Mouse (Mus musculus): ENCODE results near the gene H2al1f. TPM values are rescaled to one million over a fixed set of nuclear protein-coding genes. Genes with fewer than 3 reads are reported as not detected.
"Not testable (repeated sequence)": the region's sequence is repeated elsewhere in the genome, so short reads cannot be mapped to it uniquely, and the experiment has no call there.

The H2al1f gene
- polyA plus RNA-seq, 1 experiment from 2014 or later, result not detected

DNA sequence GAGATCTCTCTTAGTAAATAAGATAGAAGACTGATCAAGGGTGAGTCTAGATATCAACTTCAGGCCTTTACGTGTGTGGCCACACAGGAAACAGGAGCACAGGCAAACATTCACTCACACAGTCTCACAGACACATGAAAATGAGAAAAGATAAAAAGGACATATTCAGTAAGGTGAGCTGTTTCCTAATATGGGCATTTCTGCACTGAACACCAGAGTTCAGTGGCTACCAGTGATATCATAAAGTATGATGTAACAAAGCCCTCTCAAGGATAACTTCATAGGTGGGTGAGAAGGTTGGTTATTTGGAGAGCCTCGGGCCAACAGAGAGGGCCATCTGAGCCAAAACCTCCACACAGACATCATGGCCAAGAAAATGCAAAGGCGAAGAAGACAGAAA lies 16.0 kb upstream of the H2al1f start, which contains the start of gene H2al1a:
TSS of gene H2al1a (plus strand) at position 301 of the 400 bp plus-strand sequence.
- not testable (repeated sequence) for H3K4me3 ChIP-seq (ENCODE audit: control insufficient read depth in 1 of 2, insufficient read depth in 1 of 2, low read depth in 1 of 2, low read length in 2 of 2); H3K9ac ChIP-seq (ENCODE audit: low read length); ATAC-seq (ENCODE audit: insufficient number of reproducible peaks, insufficient read depth, low FRiP score, low read depth); H3K4me1 ChIP-seq (ENCODE audit: control insufficient read depth in 2 of 2, insufficient read depth in 2 of 2, low read length in 2 of 2); H3K36me3 ChIP-seq (ENCODE audit: control insufficient read depth, insufficient read depth, low read length); H3K4me2 ChIP-seq (ENCODE audit: low read length); H3K9me3 ChIP-seq (ENCODE audit: control insufficient read depth, low read length); H3K27me3 ChIP-seq (ENCODE audit: control insufficient read depth, insufficient read depth, low read length); H3K27ac ChIP-seq (replicated peaks in 1 of 2; ENCODE audit: control insufficient read depth in 1 of 2, insufficient read depth in 1 of 2, low read depth in 2 of 2, low read length in 2 of 2)
- no CpG with 5 or more reads among the region's 3 CpGs for WGBS

DNA sequence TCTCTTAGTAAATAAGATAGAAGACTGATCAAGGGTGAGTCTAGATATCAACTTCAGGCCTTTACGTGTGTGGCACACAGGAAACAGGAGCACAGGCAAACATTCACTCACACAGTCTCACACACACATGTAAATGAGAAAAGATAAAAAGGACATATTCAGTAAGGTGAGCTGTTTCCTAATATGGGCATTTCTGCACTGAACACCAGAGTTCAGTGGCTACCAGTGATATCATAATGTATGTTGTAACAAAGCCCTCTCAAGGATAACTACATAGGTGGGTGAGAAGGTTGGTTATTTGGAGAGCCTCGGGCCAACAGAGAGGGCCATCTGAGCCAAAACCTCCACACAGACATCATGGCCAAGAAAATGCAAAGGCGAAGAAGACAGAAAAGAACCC lies 12.8 kb upstream of the H2al1f start, which contains the start of gene H2al1b:
TSS of gene H2al1b (plus strand) at position 301 of the 400 bp plus-strand sequence.
- ATAC-seq (ENCODE audit: insufficient number of reproducible peaks, insufficient read depth, low FRiP score, low read depth); H3K27ac ChIP-seq (replicated peaks in 1 of 2; ENCODE audit: control insufficient read depth in 1 of 2, insufficient read depth in 1 of 2, low read depth in 2 of 2, low read length in 2 of 2); H3K4me1 ChIP-seq (ENCODE audit: control insufficient read depth in 2 of 2, insufficient read depth in 2 of 2, low read length in 2 of 2); H3K4me3 ChIP-seq (ENCODE audit: control insufficient read depth in 1 of 2, insufficient read depth in 1 of 2, low read depth in 1 of 2, low read length in 2 of 2); H3K9me3 ChIP-seq (ENCODE audit: control insufficient read depth, low read length); H3K9ac ChIP-seq (ENCODE audit: low read length); H3K36me3 ChIP-seq (ENCODE audit: control insufficient read depth, insufficient read depth, low read length); H3K4me2 ChIP-seq (ENCODE audit: low read length); H3K27me3 ChIP-seq (ENCODE audit: control insufficient read depth, insufficient read depth, low read length): not testable (repeated sequence)
- 75% methylated on average over 1 of the region's 3 CpGs for WGBS

DNA sequence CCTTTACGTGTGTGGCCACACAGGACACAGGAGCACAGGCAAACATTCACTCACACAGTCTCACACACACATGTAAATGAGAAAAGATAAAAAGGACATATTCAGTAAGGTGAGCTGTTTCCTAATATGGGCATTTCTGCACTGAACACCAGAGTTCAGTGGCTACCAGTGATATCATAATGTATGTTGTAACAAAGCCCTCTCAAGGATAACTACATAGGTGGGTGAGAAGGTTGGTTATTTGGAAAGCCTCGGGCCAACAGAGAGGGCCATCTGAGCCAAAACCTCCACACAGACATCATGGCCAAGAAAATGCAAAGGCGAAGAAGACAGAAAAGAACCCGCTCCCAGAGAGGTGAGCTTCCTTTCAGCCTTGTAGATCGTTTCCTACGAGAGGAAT lies 9.6 kb upstream of the H2al1f start, which contains the start of gene H2al1c:
TSS of gene H2al1c (plus strand) at position 301 of the 400 bp plus-strand sequence.
- H3K9me3 ChIP-seq (ENCODE audit: control insufficient read depth, low read length); H3K4me1 ChIP-seq (ENCODE audit: control insufficient read depth in 2 of 2, insufficient read depth in 2 of 2, low read length in 2 of 2); H3K4me3 ChIP-seq (ENCODE audit: control insufficient read depth in 1 of 2, insufficient read depth in 1 of 2, low read depth in 1 of 2, low read length in 2 of 2); H3K4me2 ChIP-seq (ENCODE audit: low read length); H3K36me3 ChIP-seq (ENCODE audit: control insufficient read depth, insufficient read depth, low read length); H3K27me3 ChIP-seq (ENCODE audit: control insufficient read depth, insufficient read depth, low read length); H3K27ac ChIP-seq (replicated peaks in 1 of 2; ENCODE audit: control insufficient read depth in 1 of 2, insufficient read depth in 1 of 2, low read depth in 2 of 2, low read length in 2 of 2); H3K9ac ChIP-seq (ENCODE audit: low read length); ATAC-seq (ENCODE audit: insufficient number of reproducible peaks, insufficient read depth, low FRiP score, low read depth): not testable (repeated sequence)
- whole genome bisulfite sequencing, result 86% methylated on average over 1 of the region's 6 CpGs

DNA sequence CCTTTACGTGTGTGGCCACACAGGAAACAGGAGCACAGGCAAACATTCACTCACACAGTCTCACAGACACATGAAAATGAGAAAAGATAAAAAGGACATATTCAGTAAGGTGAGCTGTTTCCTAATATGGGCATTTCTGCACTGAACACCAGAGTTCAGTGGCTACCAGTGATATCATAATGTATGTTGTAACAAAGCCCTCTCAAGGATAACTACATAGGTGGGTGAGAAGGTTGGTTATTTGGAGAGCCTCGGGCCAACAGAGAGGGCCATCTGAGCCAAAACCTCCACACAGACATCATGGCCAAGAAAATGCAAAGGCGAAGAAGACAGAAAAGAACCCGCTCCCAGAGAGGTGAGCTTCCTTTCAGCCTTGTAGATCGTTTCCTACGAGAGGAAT lies 6.4 kb upstream of the H2al1f start, which contains the start of gene H2al1d:
TSS of gene H2al1d (plus strand) at position 301 of the 400 bp plus-strand sequence.
- H3K4me3 ChIP-seq (ENCODE audit: control insufficient read depth in 1 of 2, insufficient read depth in 1 of 2, low read depth in 1 of 2, low read length in 2 of 2); H3K9ac ChIP-seq (ENCODE audit: low read length); H3K4me1 ChIP-seq (ENCODE audit: control insufficient read depth in 2 of 2, insufficient read depth in 2 of 2, low read length in 2 of 2); H3K9me3 ChIP-seq (ENCODE audit: control insufficient read depth, low read length); H3K4me2 ChIP-seq (ENCODE audit: low read length); ATAC-seq (ENCODE audit: insufficient number of reproducible peaks, insufficient read depth, low FRiP score, low read depth); H3K36me3 ChIP-seq (ENCODE audit: control insufficient read depth, insufficient read depth, low read length); H3K27me3 ChIP-seq (ENCODE audit: control insufficient read depth, insufficient read depth, low read length); H3K27ac ChIP-seq (replicated peaks in 1 of 2; ENCODE audit: control insufficient read depth in 1 of 2, insufficient read depth in 1 of 2, low read depth in 2 of 2, low read length in 2 of 2): not testable (repeated sequence)
- WGBS, result no CpG with 5 or more reads among the region's 6 CpGs

DNA sequence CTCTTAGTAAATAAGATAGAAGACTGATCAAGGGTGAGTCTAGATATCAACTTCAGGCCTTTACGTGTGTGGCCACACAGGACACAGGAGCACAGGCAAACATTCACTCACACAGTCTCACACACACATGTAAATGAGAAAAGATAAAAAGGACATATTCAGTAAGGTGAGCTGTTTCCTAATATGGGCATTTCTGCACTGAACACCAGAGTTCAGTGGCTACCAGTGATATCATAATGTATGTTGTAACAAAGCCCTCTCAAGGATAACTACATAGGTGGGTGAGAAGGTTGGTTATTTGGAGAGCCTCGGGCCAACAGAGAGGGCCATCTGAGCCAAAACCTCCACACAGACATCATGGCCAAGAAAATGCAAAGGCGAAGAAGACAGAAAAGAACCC lies 3.3 kb upstream of the H2al1f start, which contains the start of gene H2al1e:
TSS of gene H2al1e (plus strand) at position 301 of the 400 bp plus-strand sequence.
- not testable (repeated sequence) for H3K27me3 ChIP-seq (ENCODE audit: control insufficient read depth, insufficient read depth, low read length); H3K4me3 ChIP-seq (ENCODE audit: control insufficient read depth in 1 of 2, insufficient read depth in 1 of 2, low read depth in 1 of 2, low read length in 2 of 2); ATAC-seq (ENCODE audit: insufficient number of reproducible peaks, insufficient read depth, low FRiP score, low read depth); H3K36me3 ChIP-seq (ENCODE audit: control insufficient read depth, insufficient read depth, low read length); H3K9ac ChIP-seq (ENCODE audit: low read length); H3K27ac ChIP-seq (replicated peaks in 1 of 2; ENCODE audit: control insufficient read depth in 1 of 2, insufficient read depth in 1 of 2, low read depth in 2 of 2, low read length in 2 of 2); H3K9me3 ChIP-seq (ENCODE audit: control insufficient read depth, low read length); H3K4me1 ChIP-seq (ENCODE audit: control insufficient read depth in 2 of 2, insufficient read depth in 2 of 2, low read length in 2 of 2); H3K4me2 ChIP-seq (ENCODE audit: low read length)
- WGBS, result no CpG with 5 or more reads among the region's 3 CpGs

DNA sequence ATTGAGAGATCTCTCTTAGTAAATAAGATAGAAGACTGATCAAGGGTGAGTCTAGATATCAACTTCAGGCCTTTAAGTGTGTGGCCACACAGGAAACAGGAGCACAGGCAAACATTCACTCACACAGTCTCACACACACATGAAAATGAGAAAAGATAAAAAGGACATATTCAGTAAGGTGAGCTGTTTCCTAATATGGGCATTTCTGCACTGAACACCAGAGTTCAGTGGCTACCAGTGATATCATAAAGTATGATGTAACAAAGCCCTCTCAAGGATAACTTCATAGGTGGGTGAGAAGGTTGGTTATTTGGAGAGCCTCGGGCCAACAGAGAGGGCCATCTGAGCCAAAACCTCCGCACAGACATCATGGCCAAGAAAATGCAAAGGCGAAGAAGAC lies 3.0 kb downstream of the H2al1f start, which contains the start of gene H2al1g:
TSS of gene H2al1g (plus strand) at position 301 of the 400 bp plus-strand sequence.
- not testable (repeated sequence) for H3K4me1 ChIP-seq (ENCODE audit: control insufficient read depth in 2 of 2, insufficient read depth in 2 of 2, low read length in 2 of 2); H3K27me3 ChIP-seq (ENCODE audit: control insufficient read depth, insufficient read depth, low read length); H3K36me3 ChIP-seq (ENCODE audit: control insufficient read depth, insufficient read depth, low read length); H3K4me2 ChIP-seq (ENCODE audit: low read length); H3K4me3 ChIP-seq (ENCODE audit: control insufficient read depth in 1 of 2, insufficient read depth in 1 of 2, low read depth in 1 of 2, low read length in 2 of 2); ATAC-seq (ENCODE audit: insufficient number of reproducible peaks, insufficient read depth, low FRiP score, low read depth); H3K9ac ChIP-seq (ENCODE audit: low read length); H3K9me3 ChIP-seq (ENCODE audit: control insufficient read depth, low read length); H3K27ac ChIP-seq (replicated peaks in 1 of 2; ENCODE audit: control insufficient read depth in 1 of 2, insufficient read depth in 1 of 2, low read depth in 2 of 2, low read length in 2 of 2)
- no CpG with 5 or more reads among the region's 3 CpGs for WGBS

DNA sequence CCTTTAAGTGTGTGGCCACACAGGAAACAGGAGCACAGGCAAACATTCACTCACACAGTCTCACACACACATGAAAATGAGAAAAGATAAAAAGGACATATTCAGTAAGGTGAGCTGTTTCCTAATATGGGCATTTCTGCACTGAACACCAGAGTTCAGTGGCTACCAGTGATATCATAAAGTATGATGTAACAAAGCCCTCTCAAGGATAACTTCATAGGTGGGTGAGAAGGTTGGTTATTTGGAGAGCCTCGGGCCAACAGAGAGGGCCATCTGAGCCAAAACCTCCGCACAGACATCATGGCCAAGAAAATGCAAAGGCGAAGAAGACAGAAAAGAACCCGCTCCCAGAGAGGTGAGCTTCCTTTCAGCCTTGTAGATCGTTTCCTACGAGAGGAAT lies 6.2 kb downstream of the H2al1f start, which contains the start of gene H2al1h:
TSS of gene H2al1h (plus strand) at position 301 of the 400 bp plus-strand sequence.
- H3K4me3 ChIP-seq (ENCODE audit: control insufficient read depth in 1 of 2, insufficient read depth in 1 of 2, low read depth in 1 of 2, low read length in 2 of 2); H3K27me3 ChIP-seq (ENCODE audit: control insufficient read depth, insufficient read depth, low read length); H3K27ac ChIP-seq (replicated peaks in 1 of 2; ENCODE audit: control insufficient read depth in 1 of 2, insufficient read depth in 1 of 2, low read depth in 2 of 2, low read length in 2 of 2); H3K9me3 ChIP-seq (ENCODE audit: control insufficient read depth, low read length); H3K9ac ChIP-seq (ENCODE audit: low read length); ATAC-seq (ENCODE audit: insufficient number of reproducible peaks, insufficient read depth, low FRiP score, low read depth); H3K4me1 ChIP-seq (ENCODE audit: control insufficient read depth in 2 of 2, insufficient read depth in 2 of 2, low read length in 2 of 2); H3K4me2 ChIP-seq (ENCODE audit: low read length); H3K36me3 ChIP-seq (ENCODE audit: control insufficient read depth, insufficient read depth, low read length): not testable (repeated sequence)
- WGBS, result no CpG with 5 or more reads among the region's 6 CpGs

DNA sequence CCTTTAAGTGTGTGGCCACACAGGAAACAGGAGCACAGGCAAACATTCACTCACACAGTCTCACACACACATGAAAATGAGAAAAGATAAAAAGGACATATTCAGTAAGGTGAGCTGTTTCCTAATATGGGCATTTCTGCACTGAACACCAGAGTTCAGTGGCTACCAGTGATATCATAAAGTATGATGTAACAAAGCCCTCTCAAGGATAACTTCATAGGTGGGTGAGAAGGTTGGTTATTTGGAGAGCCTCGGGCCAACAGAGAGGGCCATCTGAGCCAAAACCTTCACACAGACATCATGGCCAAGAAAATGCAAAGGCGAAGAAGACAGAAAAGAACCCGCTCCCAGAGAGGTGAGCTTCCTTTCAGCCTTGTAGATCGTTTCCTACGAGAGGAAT lies 9.4 kb downstream of the H2al1f start, which contains the start of gene H2al1i:
TSS of gene H2al1i (plus strand) at position 301 of the 400 bp plus-strand sequence.
- H3K4me1 ChIP-seq (ENCODE audit: control insufficient read depth in 2 of 2, insufficient read depth in 2 of 2, low read length in 2 of 2); H3K27ac ChIP-seq (replicated peaks in 1 of 2; ENCODE audit: control insufficient read depth in 1 of 2, insufficient read depth in 1 of 2, low read depth in 2 of 2, low read length in 2 of 2); H3K9me3 ChIP-seq (ENCODE audit: control insufficient read depth, low read length); H3K9ac ChIP-seq (ENCODE audit: low read length); H3K4me3 ChIP-seq (ENCODE audit: control insufficient read depth in 1 of 2, insufficient read depth in 1 of 2, low read depth in 1 of 2, low read length in 2 of 2); H3K36me3 ChIP-seq (ENCODE audit: control insufficient read depth, insufficient read depth, low read length); ATAC-seq (ENCODE audit: insufficient number of reproducible peaks, insufficient read depth, low FRiP score, low read depth); H3K27me3 ChIP-seq (ENCODE audit: control insufficient read depth, insufficient read depth, low read length); H3K4me2 ChIP-seq (ENCODE audit: low read length): not testable (repeated sequence)
- WGBS, result 100% methylated on average over 1 of the region's 5 CpGs
